Mouse (Mus musculus) liver, embryonic 11.5 days (tissue): Measurements from ENCODE around the gene Oas1h. TPM values are rescaled to one million over a fixed set of nuclear protein-coding genes. Genes with fewer than 3 reads are reported as not detected.

ENCODE experiments used
- ATAC-seq: fragments of 200-750 bp; cut with Nextera tagmentation; replicated peaks from 2 replicates; pipeline ENCODE4 v1.8.0; 2017; ENCODE audit warnings: moderate number of reproducible peaks, mild to moderate bottlenecking, moderate TSS enrichment, moderate library complexity; ENCODE audit not compliant: low FRiP score
- DNase-seq: peaks from one replicate; pipeline ENCODE4 v3.0.0-alpha.2; 2017; ENCODE audit warnings: low spot score
- H3K27ac ChIP-seq: fragments of 300-500 bp; sonication (generic); 2 replicates; pipeline ENCODE4 v1.5.1; 2014; ENCODE audit warnings: mild to moderate bottlenecking, low read depth, low read length, control low read depth
- H3K27me3 ChIP-seq: fragments of 300-500 bp; sonication (generic); replicated peaks from 2 replicates; pipeline ENCODE4 v1.6.1; 2014; ENCODE audit warnings: low read length, mixed read lengths; ENCODE audit not compliant: control insufficient read depth, insufficient read depth
- H3K36me3 ChIP-seq: fragments of 300-500 bp; sonication (generic); 2 replicates; pipeline ENCODE4 v1.6.1; 2014; ENCODE audit warnings: mild to moderate bottlenecking, low read length, moderate library complexity, mixed read lengths; ENCODE audit not compliant: control insufficient read depth, insufficient read depth
- H3K4me1 ChIP-seq: fragments of 300-500 bp; sonication (generic); replicated peaks from 2 replicates; pipeline ENCODE4 v1.6.1; 2014; ENCODE audit warnings: low read length, mixed read lengths; ENCODE audit not compliant: control insufficient read depth, insufficient read depth
- H3K4me2 ChIP-seq: fragments of 300-500 bp; sonication (generic); 2 replicates; pipeline ENCODE4 v1.6.1; 2014; ENCODE audit warnings: mild to moderate bottlenecking, control low read depth, moderate library complexity
- H3K4me3 ChIP-seq: fragments of 300-500 bp; sonication (generic); 2 replicates; pipeline ENCODE4 v1.5.1; 2014; ENCODE audit warnings: low read depth, low read length, control low read depth
- H3K9ac ChIP-seq: fragments of 300-500 bp; sonication (generic); 2 replicates; pipeline ENCODE4 v1.6.1; 2014; ENCODE audit warnings: low read depth, low read length, control low read depth
- H3K9me3 ChIP-seq: fragments of 300-500 bp; sonication (generic); 2 replicates; pipeline ENCODE4 v1.6.1; 2016; ENCODE audit warnings: low read length, inconsistent platforms, mixed read lengths; ENCODE audit not compliant: control insufficient read depth
- WGBS: fragments of 180-500 bp; shearing (Covaris S2); extraction: QIAGEN DNeasy Blood & Tissue Kit; methylation state at CpG from one replicate; pipeline ENCODE4 v1.1.7; 2014; 5-methylcytosine and 5-hydroxymethylcytosine counted together
- polyA plus RNA-seq: library from polyadenylated mRNA; unstranded; fragments of >200 nt; fragmentation: Nextera tagmentation; extraction: Ambion mirVana; gene quantifications from 2 replicates; pipeline ENCODE4 v1.2.1, GENCODE M21; 2014

The Oas1h gene
- polyA plus RNA-seq, 1 experiment from 2014 or later: not detected

DNA sequence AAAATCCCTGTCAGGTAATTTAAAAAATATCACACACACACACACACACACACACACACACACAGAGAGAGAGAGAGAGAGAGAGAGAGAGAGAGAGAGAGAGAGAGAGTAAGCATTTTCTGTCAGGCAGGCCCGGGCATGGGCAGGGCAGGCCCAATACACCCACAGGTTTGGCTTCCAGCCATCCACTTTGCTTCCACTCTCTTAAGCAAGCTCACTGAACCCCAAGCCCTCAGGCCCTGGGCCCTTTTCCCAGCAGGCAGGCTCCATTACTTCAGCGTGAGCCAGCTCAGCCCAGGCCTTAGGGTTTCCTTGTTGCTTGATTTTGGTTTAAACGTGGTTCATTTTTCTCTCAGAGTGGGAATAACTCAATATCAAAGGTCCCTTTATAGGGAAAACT, 16.5 kb upstream of the Oas1h start:
- 82% methylated on average over 3 of the region's 3 CpGs for WGBS
- no peak overlapping the region for H3K27ac ChIP-seq
- H3K36me3 ChIP-seq: no peaks in the 10 kb centered on the region
- no peaks in the 10 kb centered on the region for H3K27me3 ChIP-seq
- H3K4me1 ChIP-seq: no peaks in the 10 kb centered on the region
- no peak overlapping the region for H3K4me2 ChIP-seq
- H3K9ac ChIP-seq: no peak overlapping the region
- no peak for DNase-seq
- no peak for ATAC-seq
- H3K4me3 ChIP-seq: no peak overlapping the region
- no peaks in the 10 kb centered on the region for H3K9me3 ChIP-seq

DNA sequence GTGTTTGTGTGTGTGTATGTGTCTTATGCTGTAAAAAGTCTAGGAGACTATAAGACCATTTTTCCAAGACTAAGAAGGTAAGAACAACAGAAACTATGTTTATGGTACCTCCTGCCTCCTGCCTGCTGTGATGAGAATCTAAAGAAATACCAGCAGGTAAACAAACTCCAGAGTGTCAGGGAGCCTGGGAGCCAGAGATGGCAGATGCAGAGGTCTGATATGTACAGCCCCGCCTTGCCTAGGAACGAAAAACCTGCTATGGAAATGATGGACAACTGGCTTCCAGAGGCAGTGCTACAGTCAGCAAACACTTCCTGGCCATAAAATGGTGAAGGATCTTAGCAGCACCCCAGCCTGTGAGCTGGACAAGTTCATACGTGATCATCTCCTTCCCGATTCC, 14.2 kb upstream of the Oas1h start, which contains the start of gene Oas1f:
Oas1f (plus strand) TSS at position 301 of the 400 bp plus-strand sequence.
- no peak for DNase-seq
- H3K27ac ChIP-seq: no peak within 1 kb of the TSS
- no peaks in the 10 kb centered on the region for H3K27me3 ChIP-seq
- no peak within 1 kb of the TSS for H3K4me2 ChIP-seq
- no peak within 1 kb of the TSS for H3K4me3 ChIP-seq
- no peak within 1 kb of the TSS for H3K9ac ChIP-seq
- ATAC-seq: no peak
- H3K4me1 ChIP-seq: no peaks in the 10 kb centered on the region
- no peaks in the 10 kb centered on the region for H3K36me3 ChIP-seq
- 69% methylated on average over 4 of the region's 4 CpGs for WGBS
- H3K9me3 ChIP-seq: no peaks in the 10 kb centered on the region

DNA sequence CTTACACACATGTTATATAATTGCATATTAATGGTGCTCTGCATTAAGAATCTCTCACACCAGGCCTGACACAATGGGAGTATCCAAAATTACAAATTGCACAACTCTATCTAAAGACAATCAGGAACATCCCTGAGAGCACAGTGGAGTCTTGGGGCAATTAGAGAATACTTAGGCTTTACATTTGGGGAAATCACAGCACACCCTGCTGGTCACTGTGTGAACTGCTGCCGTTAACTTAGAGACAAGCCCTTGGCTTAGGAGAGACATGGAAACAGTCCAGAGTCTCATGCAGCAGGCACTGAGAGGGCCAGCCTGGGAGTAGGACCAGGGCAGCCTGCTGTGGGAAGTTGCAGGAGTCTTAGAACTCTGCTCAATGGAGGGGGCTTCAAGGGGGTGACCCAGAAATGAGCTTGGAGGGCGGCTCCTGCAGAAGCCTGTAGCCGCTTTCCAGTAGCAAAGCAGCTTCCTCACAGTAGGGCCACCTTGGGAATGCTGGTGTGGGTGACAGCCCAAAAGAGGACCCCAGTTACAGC, 11.6 kb upstream of the Oas1h start:
- peaks cover 2% of the 10 kb centered on the region; the same call in 1 of the 2 replicates for H3K9me3 ChIP-seq
- DNase-seq: no peak
- no peaks in the 10 kb centered on the region for H3K27me3 ChIP-seq
- 56% methylated on average over 3 of the region's 3 CpGs for WGBS
- no peak for ATAC-seq
- no peak overlapping the region for H3K9ac ChIP-seq
- H3K27ac ChIP-seq: no peak overlapping the region
- H3K4me1 ChIP-seq: no peaks in the 10 kb centered on the region
- H3K4me2 ChIP-seq: no peak overlapping the region
- H3K4me3 ChIP-seq: no peak overlapping the region
- H3K36me3 ChIP-seq: no peaks in the 10 kb centered on the region

DNA sequence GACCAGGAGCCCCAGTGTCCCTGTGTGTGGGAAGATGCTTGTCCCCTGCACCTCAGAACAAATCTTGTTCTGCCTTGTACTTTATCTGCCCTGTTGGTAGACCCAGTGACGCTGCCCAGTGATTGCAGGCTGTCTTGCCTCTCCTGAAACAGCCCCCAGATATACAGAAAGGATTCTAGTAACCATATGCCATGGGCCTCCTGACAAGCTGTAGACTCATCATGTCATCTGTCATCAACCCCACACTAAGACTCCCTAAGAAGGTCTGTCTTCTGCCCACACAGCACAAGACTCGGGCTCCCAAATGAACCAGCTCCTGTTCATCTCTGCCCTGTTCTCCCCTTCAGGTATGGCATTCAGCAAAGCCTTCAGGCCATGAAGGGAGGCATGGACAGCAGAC, 2.0 kb upstream of the Oas1h start:
- H3K4me1 ChIP-seq: no peaks in the 10 kb centered on the region
- ATAC-seq (no peak), DNase-seq (no peak)
- WGBS: 64% methylated on average over 2 of the region's 2 CpGs
- H3K4me2 ChIP-seq: no peak overlapping the region
- no peak overlapping the region for H3K9ac ChIP-seq
- no peaks in the 10 kb centered on the region for H3K27me3 ChIP-seq
- no peaks in the 10 kb centered on the region for H3K9me3 ChIP-seq
- H3K27ac ChIP-seq: no peak overlapping the region
- H3K4me3 ChIP-seq: no peak overlapping the region
- H3K36me3 ChIP-seq: no peaks in the 10 kb centered on the region

DNA sequence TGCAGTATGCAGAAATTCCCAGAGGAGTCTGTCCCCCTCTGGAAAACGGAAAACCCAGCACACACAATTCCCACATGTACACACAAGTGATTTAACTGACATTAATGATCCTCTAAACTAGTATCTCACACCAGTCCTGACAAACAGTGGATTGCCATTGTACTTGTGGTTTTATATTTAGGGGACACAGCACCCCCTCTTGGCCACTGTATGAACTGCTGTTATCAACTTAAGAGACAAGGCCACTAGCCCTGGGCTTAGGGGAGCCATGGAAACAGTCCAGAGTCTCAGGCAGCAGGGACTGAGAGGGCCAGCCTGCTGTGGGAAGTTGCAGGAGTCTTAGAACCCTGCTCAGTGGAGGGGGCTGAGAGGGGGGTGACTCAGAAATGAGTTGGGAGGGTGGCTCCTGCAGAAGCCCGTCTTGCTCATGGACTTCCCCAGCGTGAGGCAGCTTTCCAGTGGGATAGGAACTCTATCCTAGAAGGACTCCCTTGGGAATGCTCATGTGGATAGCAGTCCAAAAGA, 4.2 kb downstream of the Oas1h start:
- WGBS: 62% methylated on average over 3 of the region's 3 CpGs
- ATAC-seq (no peak), DNase-seq (no peak)
- Histone ChIP-seq H3K9ac (no peak overlapping the region), H3K4me3 (no peak overlapping the region), H3K36me3 (no peaks in the 10 kb centered on the region), H3K27ac (no peak overlapping the region), H3K4me1 (no peaks in the 10 kb centered on the region), H3K9me3 (no peaks in the 10 kb centered on the region), H3K4me2 (no peak overlapping the region), H3K27me3 (no peaks in the 10 kb centered on the region)

DNA sequence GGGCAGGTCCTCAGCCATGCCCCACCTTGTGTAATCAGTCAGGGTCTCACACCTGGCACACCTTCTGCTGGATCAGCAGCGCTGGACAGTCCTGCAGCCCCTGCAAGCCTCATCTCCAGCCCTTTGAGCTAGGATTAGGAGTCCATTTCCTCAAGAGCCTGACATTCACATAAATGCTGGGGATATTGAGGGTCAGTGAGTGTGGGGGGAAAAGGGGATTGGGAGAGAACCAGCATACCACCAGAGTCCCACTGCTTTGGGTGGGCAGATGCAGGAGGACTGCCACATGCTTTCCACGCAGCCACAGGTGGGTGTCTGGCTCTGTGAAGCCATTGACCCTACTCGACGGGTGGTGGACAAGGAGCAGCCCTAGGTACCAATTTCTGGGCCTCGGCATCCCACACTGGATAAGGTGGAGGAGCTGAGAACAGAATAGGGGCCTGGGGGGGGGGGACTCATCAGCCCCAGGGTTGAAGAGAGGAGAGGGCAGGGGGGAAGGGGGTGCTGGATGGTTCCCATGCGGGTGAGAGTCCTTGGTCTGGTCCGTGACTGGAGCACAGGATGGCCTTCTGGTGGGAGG, 8.3 kb downstream of the Oas1h start:
- no peaks in the 10 kb centered on the region for H3K9me3 ChIP-seq
- no peak overlapping the region for H3K27ac ChIP-seq
- no peak overlapping the region for H3K4me2 ChIP-seq
- H3K27me3 ChIP-seq: 0 out of 2 replicates have a peak, but pooled peaks cover 3% of the 10 kb centered on the region
- no peak overlapping the region for H3K4me3 ChIP-seq
- 59% methylated on average over 7 of the region's 7 CpGs for WGBS
- no peak overlapping the region for H3K9ac ChIP-seq
- H3K36me3 ChIP-seq: no peaks in the 10 kb centered on the region
- ATAC-seq (no peak), DNase-seq (no peak)
- H3K4me1 ChIP-seq: no peaks in the 10 kb centered on the region

DNA sequence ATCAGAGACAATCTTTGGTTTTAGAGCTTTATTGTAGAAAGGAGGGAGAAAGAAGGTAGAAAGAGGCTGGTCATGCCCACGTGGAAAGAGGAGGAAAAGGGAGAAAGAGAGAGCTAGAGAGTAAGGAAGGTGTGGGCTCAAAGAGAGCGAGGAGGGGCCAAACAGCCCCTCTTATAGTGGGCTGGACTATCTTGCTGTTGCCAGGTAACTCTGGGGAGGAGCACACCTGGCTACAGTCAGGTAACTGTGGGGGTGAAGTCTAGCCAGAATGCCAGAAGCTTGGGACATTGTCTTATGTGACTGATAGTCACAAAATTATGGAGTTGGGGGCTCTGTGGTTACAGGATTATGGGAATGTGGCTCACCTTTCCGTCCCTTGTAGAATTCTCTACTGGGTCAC, 8.9 kb downstream of the Oas1h start:
- no peak overlapping the region for H3K9ac ChIP-seq
- WGBS: 56% methylated on average over 3 of the region's 3 CpGs
- H3K36me3 ChIP-seq: no peaks in the 10 kb centered on the region
- no peak overlapping the region for H3K4me2 ChIP-seq
- no peak overlapping the region for H3K4me3 ChIP-seq
- H3K27ac ChIP-seq: no peak overlapping the region
- 0 out of 2 replicates have a peak, but pooled peaks cover 3% of the 10 kb centered on the region for H3K27me3 ChIP-seq
- H3K4me1 ChIP-seq: no peaks in the 10 kb centered on the region
- H3K9me3 ChIP-seq: no peaks in the 10 kb centered on the region
- DNase-seq (no peak), ATAC-seq (no peak)

DNA sequence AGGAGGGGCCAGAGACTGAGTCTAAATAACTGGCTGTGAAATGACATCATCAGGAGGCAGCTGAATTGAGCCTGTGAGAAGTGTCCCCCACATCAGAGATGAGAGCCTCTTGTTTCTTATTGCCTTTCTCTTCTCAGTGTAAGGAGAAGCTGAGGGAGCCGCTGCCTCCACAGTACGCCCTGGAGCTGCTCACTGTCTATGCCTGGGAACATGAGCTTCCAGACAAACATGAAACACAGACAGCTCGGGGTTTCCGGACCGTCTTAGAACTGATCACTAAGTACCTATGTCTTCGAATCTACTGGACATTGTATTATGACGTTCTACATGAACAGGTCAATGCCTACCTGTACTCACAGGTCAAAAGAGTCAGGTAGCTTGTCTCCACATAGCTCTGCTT, 9.6 kb downstream of the Oas1h start:
- ATAC-seq: no peak
- Histone ChIP-seq H3K27ac (no peak overlapping the region), H3K36me3 (no peaks in the 10 kb centered on the region), H3K9me3 (no peaks in the 10 kb centered on the region), H3K9ac (no peak overlapping the region), H3K4me1 (no peaks in the 10 kb centered on the region), H3K4me3 (no peak overlapping the region), H3K4me2 (no peak overlapping the region), H3K27me3 (0 out of 2 replicates have a peak, but pooled peaks cover 3% of the 10 kb centered on the region)
- DNase-seq: no peak
- 75% methylated on average over 7 of the region's 7 CpGs for WGBS

DNA sequence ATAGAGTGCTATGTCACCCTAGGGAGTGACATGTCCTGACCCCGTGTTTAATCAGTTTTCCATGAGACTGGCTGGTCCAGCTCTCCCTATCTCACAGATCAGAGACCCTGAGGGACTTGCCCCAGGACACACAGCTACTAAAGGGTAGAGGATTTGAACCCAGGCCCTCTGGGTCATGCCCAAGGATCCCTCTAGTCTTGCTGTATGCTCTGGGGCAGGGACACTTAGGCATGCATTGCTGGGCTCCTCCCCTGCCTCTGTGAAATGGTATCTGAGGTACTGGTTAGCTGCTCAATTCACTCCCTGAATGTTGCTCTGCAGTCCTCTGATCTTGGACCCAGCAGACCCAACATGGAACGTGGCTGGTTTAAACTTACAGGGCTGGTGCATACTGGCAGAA, 10.2 kb downstream of the Oas1h start:
- 44% methylated on average over 2 of the region's 2 CpGs for WGBS
- H3K36me3 ChIP-seq: no peaks in the 10 kb centered on the region
- 0 out of 2 replicates have a peak, but pooled peaks cover 3% of the 10 kb centered on the region for H3K27me3 ChIP-seq
- DNase-seq (no peak), ATAC-seq (no peak)
- no peaks in the 10 kb centered on the region for H3K4me1 ChIP-seq
- H3K9me3 ChIP-seq: no peaks in the 10 kb centered on the region
- H3K4me3 ChIP-seq: no peak overlapping the region
- H3K9ac ChIP-seq: no peak overlapping the region
- no peak overlapping the region for H3K27ac ChIP-seq
- H3K4me2 ChIP-seq: no peak overlapping the region
